Mouse (Mus musculus) WW6 (cell line): ENCODE results near the gene Hoxc4.

Experiments used
- DNase-seq: peaks from one replicate; pipeline ENCODE4 v3.0.0-alpha.2; 2013; ENCODE audit warnings: low read depth, low spot score

Gene Hoxc4

DNA sequence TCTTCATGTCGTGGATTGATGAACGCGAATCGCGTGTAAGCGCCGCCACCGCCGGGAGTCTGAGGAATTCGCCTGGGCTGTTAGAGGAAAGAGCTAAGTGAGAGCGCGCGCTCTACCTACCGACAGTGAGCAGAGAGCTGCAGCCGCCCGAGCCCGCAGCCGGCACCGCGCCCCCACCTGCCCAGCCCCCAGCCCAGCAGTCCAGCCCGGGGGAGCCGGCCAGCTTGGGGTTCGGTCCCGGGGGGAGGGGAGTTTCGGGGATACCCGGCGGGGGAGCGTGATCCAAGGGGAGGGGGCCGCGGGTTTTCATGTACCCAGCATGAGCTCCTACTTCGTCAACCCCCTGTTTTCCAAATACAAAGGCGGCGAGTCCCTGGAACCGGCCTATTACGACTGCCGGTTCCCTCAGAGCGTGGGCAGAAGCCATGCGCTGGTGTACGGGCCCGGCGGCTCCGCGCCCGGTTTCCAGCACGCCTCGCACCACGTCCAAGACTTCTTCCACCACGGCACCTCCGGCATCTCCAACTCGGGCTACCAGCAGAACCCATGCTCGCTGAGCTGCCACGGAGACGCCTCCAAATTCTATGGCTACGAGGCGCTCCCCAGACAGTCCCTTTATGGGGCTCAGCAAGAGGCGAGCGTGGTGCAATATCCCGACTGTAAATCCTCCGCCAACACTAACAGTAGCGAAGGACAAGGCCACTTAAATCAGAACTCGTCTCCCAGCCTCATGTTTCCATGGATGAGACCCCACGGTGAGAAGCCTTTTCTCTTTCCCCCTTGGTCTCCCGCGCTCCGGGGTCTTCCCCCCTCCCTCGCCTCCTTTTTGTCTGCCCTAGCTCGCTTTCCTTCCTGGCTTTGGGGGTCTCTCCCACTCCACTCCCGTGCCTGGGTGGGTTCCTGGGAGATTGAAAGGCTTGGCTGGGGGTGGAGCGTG lies 28.0 kb upstream of the Hoxc4 start, which contains the start of gene Hoxc8:
TSS of gene Hoxc8 (plus strand) at position 147 of the 937 bp plus-strand sequence.
- no peak for DNase-seq

DNA sequence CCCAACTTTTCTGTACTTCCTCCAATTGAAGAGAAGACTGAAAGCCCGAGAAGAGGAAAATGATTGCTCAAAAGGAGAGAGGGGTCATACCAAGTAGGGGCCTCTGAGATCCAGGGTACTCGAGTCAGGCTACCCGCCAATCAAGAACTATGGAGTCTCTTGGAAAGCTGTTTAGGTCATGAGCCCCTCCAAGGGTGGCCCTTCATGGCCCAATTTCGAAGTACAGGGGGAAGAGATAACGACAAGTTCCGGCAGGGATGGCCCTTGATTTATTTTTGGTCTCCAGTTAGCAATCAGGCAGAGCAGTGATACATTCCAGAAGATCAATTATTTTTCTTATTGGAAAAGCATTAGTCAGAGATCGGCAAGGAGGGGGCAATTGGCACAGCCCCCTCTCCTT lies 27.0 kb upstream of the Hoxc4 start:
- no peak for DNase-seq

DNA sequence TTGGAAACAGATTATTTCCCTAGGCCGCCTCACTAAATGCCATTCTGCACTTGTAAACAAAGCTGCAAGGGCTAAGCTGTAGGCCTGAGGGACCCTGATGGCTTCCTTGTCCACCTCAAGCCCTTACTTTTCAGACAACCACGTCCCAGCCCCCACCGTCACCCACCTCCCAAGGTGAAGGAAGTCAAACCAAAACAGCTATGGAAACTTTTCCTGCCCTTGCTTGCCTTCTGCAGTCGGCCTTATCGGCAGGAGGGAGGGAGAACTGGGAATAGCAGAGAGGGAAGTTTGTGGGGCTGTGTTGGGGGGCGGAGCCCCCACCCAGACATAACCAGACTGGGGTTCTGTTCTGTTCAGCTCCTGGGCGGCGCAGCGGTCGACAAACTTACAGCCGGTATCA lies 26.5 kb upstream of the Hoxc4 start:
- DNase-seq = no peak

DNA sequence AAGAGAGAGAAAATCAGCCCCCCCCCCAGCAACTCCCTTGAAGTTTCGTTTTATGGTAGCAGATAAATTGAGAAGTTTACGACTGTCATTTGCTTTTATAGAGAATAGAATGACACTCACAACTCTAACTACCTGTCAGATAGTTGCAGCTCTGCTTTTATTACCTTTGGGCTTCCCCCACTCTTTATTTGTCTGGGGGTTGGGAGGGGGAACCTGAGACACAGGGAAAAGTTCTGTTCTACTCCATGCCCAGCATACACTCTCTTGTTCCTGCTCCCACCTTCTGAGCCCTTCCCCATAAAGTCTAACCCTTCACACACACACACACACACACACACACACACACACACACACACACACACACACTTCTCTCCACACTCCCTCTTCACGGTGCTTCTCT lies 25.9 kb upstream of the Hoxc4 start:
- DNase-seq = no peak

DNA sequence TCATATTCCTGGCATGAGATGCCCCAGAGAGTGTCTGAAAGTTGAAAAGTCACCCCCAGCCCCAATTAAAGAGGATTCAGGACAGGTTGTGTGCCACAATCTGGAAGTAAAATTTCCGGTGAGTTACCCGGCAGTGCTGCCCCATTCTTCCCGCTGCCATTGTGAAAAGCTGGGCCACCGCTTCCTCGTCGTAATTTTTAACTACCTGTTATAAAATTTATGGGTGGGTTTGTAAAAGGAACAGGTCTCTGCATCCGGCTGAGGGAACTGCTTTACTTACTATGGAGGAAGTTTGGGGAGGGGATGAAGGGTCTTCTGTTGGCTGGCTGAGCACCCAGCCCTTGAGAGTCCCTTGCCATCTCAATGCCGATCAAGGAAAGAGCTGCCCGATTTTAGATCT lies 22.2 kb upstream of the Hoxc4 start:
- DNase-seq = no peak

DNA sequence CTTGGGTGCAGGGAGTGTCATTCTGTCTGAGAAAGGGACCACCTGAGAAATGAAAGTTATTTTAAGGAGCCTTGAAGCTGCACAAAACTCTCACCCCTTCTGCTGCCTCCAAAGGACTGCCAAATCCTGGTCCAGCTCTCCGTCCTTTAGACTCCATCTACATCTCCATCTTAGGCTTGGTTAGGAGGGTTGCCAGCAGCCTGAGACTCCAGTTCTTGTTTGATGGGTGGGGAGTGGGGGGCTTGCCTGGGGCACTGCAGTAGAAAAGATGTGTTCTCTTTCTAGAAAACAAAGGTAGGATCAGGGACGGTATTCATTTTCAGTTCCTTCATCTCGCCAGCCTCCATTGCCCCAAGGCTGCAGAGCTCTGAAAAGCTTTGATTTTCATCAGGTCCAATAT lies 21.3 kb upstream of the Hoxc4 start:
- no peak for DNase-seq

DNA sequence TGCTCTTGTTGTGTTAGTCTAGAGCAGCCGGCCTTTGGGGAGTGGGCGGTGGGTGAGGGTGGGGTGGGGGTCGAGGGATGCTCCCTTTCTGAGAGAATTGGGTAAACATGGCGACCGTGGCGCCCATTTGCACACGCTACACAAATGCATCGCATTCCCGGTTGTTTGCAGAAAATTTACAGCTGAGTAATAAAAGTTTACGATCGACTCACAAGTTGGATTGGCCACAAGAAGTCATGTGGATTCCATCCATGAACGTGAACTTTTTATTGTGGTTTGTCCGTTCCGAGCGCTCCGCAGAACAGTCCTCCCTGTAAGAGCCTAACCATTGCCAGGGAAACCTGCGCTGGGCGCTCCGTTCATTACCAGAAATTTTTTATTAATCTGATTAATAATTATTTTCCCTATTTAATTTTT lies 20.8 kb upstream of the Hoxc4 start, which contains the start of gene Hoxc6:
TSS of gene Hoxc6 (plus strand) at position 319 of the 417 bp plus-strand sequence.
- DNase-seq = no peak

DNA sequence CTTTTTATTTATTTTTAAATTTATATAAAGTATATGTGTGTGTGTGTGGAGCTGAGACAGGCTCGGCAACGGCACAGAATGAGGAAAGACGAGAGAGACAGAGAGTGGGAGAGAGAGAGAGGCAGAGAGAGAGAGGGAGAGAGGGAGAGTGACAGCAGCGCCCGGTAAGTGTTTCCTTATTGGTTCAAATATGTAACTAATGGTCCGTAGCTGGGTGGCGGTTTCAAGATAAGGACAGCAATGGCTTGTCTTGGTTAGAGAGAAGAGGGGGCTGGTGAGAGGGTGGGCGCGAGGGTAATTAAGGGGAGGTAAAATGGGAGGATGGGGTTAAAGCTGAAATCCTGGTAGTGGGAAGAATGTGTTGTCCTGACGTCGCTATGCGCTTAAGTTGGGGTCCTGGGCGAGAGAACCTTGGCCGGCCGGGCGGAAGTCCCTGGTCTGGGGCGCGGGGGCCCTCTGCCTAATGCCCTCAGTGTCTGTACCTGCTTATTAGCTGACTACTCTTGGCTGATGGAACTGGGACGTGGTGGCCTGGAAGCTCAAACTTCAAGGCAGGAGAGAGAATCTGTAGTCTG lies 20.0 kb upstream of the Hoxc4 start:
- DNase-seq = no peak

DNA sequence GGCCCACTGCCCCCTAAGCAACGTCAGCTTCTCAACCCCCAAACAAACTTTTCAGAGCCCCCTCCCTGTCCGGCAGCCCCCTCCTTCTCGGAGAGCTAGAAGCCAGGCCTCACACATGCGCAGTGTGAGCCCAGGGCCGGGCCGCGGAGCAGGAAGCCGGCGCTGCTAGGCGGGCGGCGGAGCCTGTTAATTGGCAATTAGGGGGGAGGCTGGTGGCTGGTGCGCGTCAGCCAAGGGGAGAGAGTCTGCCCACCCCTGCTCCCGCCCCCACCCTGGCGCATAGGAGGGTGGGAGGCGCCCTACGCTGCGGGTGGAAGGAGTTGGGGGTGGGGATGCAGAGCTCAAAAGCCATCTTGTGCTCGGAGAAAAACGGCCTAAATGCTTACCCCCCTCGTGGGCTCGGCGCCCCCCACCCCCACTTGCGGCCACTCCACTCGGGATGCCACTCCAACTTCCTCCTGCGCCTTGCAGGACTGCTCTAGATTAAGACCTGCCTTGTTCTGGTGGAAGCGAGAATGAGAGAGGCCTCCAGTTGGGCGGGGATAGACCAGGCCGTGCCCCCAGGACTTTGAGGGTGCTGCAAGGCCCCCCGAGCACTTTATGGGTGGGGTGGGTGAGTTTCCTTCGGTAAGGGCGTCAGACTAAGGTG lies 19.4 kb upstream of the Hoxc4 start:
- DNase-seq = no peak

DNA sequence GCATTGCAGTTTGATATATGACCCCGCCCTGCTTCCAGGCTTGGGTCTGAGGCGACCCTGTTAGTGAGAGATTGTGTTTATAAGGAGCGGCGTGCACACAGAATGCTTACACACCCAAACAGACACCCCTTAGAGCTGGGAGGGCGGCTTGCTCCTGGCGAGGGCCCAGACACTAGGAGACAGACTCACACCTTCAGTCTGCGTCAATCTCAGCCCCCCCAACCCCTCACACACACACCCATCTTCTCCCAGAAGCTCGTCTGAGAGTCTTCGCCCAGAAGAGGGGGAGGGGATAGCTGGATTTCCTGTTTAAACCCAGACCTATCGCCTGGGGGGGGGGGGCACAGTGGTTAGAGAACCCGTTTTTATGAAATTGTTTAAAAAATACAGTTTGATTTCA lies 18.8 kb upstream of the Hoxc4 start:
- DNase-seq = no peak

DNA sequence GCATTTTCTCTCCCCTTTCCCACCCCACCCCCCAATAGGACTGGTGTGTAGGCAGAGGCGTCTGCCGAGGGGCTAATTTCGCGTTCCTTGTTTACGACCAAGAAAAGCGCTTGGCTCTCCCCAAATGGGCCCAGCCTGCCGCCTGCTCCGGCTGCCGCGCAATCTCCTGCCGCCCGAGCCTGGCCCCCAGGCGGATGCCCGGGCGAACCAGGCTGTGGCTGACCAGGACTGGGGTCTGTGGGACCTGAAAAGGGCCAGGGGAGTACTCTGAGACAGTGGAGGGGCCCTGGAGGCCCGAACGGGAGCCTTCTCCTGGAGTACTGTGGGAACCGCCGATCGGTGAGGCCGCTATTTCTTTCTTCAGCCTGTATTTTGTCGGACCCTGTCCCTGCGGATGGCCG lies 18.2 kb upstream of the Hoxc4 start:
- DNase-seq = no peak

DNA sequence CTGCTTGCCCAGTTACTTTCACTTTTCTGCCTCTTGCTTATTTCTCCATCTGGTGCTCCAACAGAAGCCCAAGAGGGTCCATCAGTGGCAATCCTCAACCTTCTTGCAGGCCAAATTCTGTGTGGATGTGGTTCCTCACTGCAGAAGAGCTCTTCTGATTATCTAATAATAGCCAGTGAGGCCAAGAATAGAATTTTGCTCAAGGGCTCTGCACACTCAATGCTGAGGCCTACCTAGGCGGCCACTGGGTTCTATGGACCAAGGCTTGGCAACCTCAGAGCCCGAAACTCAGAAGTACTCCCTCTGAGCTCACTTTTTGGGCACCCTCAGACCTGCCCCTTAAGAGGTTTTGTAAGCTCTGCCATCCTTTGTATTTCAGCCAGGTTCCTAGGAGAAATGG lies 17.4 kb upstream of the Hoxc4 start:
- DNase-seq = no peak

DNA sequence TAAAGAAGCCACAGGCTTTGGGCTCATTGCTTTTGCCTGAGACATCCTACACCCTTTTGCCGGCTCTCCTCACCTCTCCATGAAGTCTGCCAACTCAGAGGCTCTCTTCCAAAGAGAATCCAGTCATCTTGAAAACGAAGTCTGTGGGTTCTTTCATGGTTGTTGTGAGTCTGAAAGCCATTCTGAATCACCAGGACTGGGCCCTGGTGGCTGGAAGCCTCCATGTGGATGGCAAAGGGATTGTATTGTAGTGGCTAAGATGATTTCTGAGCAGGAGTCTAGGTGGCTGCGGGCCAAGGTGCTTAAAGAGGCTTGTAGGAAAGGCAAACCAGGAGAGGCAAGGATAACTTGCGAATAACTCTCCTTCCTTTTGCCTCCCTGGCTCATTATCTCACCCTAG lies 16.6 kb upstream of the Hoxc4 start:
- DNase-seq = no peak

DNA sequence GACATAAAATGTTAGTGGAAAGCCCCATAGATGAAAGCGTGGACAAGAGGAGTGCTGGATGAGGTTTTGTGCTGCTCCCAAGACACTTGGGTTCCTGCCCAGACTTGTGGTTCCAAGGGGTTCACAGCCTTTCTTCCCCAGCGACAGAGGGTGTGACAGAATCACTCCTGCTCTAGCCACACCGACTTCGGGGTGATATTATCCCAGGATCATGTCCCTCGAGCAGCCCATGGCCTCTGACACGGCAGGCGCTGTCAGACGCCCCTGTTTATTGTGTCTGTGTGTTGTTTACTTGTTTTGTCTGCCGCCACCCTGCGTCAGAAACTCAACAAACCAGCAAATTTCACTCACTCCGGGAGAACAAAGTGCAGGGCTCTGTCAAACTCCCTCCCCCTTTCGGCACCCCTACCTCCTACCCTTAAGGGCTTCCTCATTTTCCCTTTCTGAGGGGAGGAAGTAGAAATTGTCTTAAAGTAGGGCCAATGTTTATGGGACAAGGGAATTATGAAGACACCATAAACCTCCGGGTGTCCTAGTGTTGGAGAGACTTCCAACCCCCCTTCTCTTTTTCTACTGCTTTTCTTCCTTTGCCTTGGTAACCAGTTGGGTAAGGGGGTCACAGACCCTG lies 15.8 kb upstream of the Hoxc4 start:
- DNase-seq = no peak

DNA sequence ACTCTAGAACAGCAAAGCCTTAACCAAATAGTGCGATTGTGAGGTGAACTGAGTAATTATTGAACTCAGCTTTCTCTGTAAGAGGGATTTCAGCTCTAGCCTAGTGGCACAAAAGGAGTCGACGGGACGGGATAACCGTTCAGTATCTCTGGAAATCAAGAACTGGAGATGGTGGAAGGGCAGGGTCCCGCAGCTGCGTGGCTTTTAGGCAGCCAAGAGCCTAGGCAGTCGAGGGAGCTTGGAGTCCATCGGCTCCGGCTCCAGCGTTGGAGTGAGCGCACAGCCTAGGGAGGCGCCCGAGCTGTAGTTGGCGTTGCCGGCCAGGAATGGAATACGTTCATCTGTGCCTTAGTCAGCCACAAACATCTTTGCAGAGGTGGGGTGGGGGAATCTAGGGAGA lies 13.4 kb upstream of the Hoxc4 start:
- DNase-seq = no peak

DNA sequence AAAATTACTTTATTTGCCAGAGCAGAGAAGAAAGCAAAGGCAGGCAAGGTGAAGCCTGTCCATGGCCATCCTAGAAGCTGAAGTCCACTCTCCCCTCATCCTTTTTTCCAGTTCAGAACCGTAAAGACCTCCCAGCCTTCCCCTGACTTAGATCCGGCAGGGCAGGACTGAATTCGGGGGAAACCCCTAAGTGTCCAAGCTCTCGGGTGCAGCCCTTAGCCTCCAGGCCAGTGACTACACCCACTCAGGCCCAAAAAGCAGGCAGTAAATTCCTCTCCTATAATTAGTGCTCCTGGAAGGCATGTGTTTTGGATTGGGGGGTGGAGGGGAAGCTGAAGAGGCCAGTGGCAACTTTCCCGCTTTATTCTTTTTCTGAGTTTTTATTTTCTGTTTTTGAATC lies 12.9 kb upstream of the Hoxc4 start:
- no peak for DNase-seq

DNA sequence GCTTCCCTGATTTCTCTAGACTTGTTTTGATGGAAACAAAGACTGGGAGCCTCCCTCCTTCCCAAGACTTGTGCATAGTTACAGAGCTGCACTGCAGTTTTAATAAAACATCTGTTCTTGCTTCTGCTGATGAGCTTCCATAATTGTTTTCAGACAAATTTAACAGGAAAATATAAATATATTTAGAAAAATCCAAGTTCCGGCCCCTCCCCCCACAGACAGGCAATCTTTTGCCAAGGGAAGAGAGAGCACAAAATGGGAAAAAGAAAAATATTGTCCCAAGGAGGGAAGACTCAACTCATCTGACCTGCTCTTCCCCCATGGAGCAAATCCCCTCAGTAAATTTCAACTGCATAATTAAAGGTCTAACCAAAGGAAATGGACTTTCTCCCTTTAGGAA lies 12.4 kb upstream of the Hoxc4 start:
- no peak for DNase-seq

DNA sequence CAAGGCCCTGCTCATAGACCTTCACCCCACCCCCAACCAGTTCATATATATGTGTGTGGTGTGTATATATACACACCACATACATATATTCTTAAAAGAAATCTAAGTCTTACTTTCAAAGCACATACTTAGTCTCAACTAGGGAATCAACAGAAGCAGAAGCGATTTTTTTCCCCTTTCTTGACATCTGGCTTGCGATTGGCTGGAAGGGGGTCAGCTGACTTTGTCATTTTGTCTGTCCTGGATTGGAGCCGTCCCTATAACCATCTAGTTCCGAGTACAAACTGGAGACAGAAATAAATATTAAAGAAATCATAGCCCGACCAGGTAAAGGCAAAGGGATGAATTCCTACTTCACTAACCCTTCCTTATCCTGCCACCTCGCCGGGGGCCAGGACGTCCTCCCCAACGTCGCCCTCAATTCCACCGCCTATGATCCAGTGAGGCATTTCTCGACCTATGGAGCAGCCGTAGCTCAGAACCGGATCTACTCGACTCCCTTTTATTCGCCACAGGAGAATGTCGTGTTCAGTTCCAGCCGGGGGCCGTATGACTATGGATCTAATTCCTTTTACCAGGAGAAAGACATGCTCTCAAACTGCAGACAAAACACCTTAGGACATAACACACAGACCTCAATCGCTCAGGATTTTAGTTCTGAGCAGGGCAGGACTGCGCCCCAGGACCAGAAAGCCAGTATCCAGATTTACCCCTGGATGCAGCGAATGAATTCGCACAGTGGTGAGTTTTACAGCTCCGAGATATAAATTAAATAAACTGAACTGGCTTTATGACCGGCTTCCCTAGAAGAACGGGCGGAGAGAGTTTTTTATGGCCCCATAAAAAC lies 9.2 kb upstream of the Hoxc4 start:
- DNase-seq = no peak

DNA sequence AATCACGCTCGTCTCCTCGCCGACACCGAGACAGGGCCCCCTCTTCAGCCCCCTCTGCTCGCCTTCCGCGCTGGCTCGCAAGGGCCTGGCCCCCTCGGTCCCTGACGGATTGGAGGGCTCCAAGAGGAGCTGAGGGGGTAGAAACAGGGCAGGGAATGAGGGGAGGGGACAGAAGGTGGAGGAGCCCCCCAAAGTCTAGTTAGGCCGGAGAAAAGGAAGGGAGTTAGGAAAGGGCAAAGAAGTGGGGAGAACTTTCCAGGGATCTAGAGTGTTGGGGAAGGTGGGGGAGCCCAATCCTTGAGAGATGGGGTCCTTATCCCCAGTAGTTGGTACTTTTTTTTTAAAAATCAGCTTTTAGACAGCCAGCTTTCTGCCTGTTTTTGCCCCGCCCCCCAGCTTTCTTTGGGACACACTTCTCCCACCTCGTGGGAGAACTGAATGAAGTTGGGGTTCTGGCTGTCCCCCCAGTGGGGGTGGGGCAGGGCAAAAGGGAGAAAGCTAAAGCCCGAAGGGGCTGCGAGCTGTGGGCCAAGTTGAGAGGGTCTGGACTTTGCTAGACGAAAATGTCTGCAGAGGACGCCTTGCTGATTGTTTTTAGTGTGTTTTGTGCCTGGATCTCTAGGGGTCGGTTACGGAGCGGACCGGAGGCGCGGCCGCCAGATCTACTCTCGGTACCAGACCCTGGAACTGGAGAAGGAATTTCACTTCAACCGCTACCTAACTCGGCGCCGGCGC lies 8.5 kb upstream of the Hoxc4 start:
- no peak for DNase-seq

DNA sequence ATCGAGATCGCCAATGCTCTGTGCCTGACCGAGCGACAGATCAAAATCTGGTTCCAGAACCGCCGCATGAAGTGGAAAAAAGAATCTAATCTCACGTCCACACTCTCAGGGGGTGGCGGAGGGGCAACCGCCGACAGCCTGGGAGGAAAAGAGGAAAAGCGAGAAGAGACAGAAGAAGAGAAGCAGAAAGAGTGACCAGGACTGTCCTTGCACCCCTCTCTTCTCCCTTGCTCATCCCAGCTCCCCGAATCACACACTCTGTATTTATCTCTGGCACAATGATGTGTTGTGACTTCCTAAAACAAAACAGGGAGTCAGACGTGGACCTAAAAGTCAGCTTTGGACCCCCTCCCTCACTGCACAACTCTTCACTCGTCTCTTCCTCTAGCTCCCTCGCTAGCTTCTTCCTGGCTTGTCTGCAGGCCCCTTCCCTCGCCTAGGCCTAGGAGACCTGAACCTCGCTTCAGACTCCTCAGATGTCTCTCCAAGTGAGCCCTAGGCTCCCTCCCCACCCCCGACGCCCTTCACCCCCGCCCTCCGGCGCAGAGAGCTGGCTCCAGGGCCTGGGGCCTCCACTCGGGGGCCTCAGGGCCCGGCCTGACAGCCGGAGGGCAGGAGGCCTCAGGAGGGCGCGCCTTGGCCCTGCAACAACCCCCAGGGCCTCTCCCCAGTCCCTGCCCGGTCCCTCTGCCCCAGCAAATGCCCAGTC lies 7.7 kb upstream of the Hoxc4 start:
- no peak for DNase-seq
